Mouse (Mus musculus) bone marrow, adult 2 months (tissue): ENCODE results near the gene Arf6. TPM values are rescaled to one million over a fixed set of nuclear protein-coding genes. Genes with fewer than 3 reads are reported as not detected.
"Not testable (repeated sequence)": the region's sequence is repeated elsewhere in the genome, so short reads cannot be mapped to it uniquely, and the experiment has no call there.

ENCODE experiments used
- H3K27ac ChIP-seq: fragments of 200-500 bp; 2 replicates; pipeline ENCODE4 v1.5.1; 2012; ENCODE audit warnings: low read depth, mild to moderate bottlenecking, control low read depth, inconsistent platforms, low read length; ENCODE audit not compliant: control insufficient read depth, poor library complexity, insufficient read depth
- H3K4me1 ChIP-seq: fragments of 200-500 bp; 2 replicates; pipeline ENCODE4 v1.6.1; 2011; ENCODE audit warnings: low read length; ENCODE audit not compliant: control insufficient read depth, insufficient read depth
- H3K4me3 ChIP-seq: fragments of 200-500 bp; replicated peaks from 2 replicates; pipeline ENCODE3; 2011; ENCODE audit warnings: mild to moderate bottlenecking, low read depth, low read length, control low read depth; ENCODE audit not compliant: control insufficient read depth
- CTCF ChIP-seq: fragments of 200-500 bp; IDR thresholded peaks from 2 replicates; pipeline ENCODE4 v1.5.1; 2011; ENCODE audit warnings: low read length, control low read depth; ENCODE audit not compliant: control insufficient read depth, insufficient read depth
- POLR2A ChIP-seq: fragments of 200-500 bp; IDR thresholded peaks from 2 replicates; pipeline ENCODE4 v1.6.1; 2011; ENCODE audit warnings: low read depth, mild to moderate bottlenecking, control low read depth, low read length, borderline replicate concordance; ENCODE audit not compliant: control insufficient read depth
- WGBS: fragments of 180-500 bp; shearing (Covaris S2); methylation state at CpG from one replicate; pipeline ENCODE4 v1.1.7; 2018; 5-methylcytosine and 5-hydroxymethylcytosine counted together
- polyA plus RNA-seq: library from polyadenylated mRNA; stranded (reverse); fragments of >200 nt; gene quantifications from 2 replicates; pipeline ENCODE4 v1.2.4, GENCODE M21; 2011; ENCODE audit warnings: low replicate concordance; ENCODE audit not compliant: missing spikeins, insufficient read depth, insufficient read length

Arf6 gene
- polyA plus RNA-seq, 1 experiment: 48.1 TPM

GRCm38 (mm10) chr12:69378558-69379454 is 6.9 kb downstream of the Arf6 start:
- 83% methylated on average over 11 of the region's 11 CpGs for WGBS
- TF ChIP-seq POLR2A (no peak), CTCF (no peak)
- Histone ChIP-seq H3K4me1 (no peaks in the 10 kb centered on the region; the same call in 1 of the 2 replicates), H3K4me3 (no peak overlapping the region), H3K27ac (no peak overlapping the region)

DNA sequence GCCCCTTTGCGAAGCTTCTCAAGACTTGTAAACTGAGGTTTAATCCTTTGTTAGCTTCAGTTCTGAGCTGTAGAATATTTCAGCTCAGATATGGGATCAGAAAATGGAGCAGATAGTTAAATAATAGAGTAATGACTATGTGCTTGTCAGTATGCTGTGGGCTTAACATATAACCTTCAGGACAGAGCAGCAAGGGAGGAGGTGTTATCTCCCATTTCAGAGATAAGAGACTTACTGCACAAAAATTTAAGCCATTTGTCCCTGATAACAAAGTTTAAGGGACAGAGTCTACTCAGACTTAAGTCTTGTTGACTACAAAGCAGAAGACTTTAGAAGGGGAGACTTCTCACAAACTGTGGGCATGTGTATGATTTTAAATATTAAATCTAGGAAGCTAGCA is 10.9 kb downstream of the Arf6 start:
- WGBS: 70% methylated on average over 1 of the region's 1 CpGs
- H3K4me1 ChIP-seq: no peaks in the 10 kb centered on the region; the same call in 1 of the 2 replicates
- no peak for TF ChIP-seq POLR2A
- no peak for TF ChIP-seq CTCF
- no peak overlapping the region for H3K4me3 ChIP-seq
- no peak overlapping the region for H3K27ac ChIP-seq

GRCm38 (mm10) chr12:69384606-69385005 is 12.7 kb downstream of the Arf6 start:
- H3K4me1 ChIP-seq: no peaks in the 10 kb centered on the region; the same call in 1 of the 2 replicates
- WGBS: 95% methylated on average over 5 of the region's 5 CpGs
- no peak for TF ChIP-seq POLR2A
- TF ChIP-seq CTCF: no peak
- H3K27ac ChIP-seq: no peak overlapping the region
- no peak overlapping the region for H3K4me3 ChIP-seq

- Histone ChIP-seq H3K4me3 (no peak overlapping the region), H3K4me1 (no peaks in the 10 kb centered on the region; the same call in 1 of the 2 replicates), H3K27ac (no peak overlapping the region; the same call in 1 of the 2 replicates)
- 59% methylated on average over 6 of the region's 6 CpGs for WGBS
- TF ChIP-seq CTCF: no peak
- TF ChIP-seq POLR2A: no peak
Observed at GRCm38 (mm10) chr12:69385542-69386280, 13.8 kb downstream of the Arf6 start.

- H3K4me3 ChIP-seq, H3K4me1 ChIP-seq, H3K27ac ChIP-seq: not testable (repeated sequence)
- 67% methylated on average over 12 of the region's 12 CpGs for WGBS
Observed at GRCm38 (mm10) chr12:69386281-69386732, 14.4 kb downstream of the Arf6 start.

DNA sequence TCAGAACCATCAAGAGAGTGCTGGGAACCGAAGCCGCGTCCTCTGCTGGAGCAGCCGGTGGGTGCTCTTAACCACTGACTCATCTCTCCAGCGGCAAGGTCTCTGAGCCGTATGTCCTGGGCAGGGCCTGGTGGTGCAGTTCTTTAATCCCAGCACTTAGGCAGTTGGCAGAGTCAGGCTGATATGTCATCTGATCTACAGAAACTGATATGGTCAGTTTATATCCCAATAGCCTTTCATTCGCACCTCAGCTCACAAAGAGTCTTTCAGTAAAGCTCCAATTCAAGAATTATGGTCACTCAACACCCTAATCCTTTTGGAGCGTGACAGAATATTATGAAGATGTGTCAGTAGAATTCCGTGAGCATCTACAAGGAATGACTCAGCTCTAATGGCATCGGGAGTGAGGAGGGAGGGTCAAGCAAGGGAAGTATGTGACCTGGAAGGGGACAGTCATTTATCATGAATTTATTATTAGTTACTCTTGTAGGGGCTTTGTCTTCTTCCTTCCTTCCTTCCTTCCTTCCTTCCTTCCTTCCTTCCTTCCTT is 16.4 kb downstream of the Arf6 start:
- WGBS: 91% methylated on average over 10 of the region's 10 CpGs
- H3K27ac ChIP-seq: no peak overlapping the region
- no peak overlapping the region for H3K4me3 ChIP-seq
- no peaks in the 10 kb centered on the region; the same call in 1 of the 2 replicates for H3K4me1 ChIP-seq
- TF ChIP-seq CTCF (no peak), POLR2A (no peak)

- TF ChIP-seq POLR2A: no peak
Observed at GRCm38 (mm10) chr12:69389273-69389938, 17.5 kb downstream of the Arf6 start.

More at GRCm38 (mm10) chr12:69389273-69389938, 17.5 kb downstream of the Arf6 start:
- Histone ChIP-seq H3K4me1 (no peaks in the 10 kb centered on the region; the same call in 1 of the 2 replicates), H3K27ac (no peak overlapping the region), H3K4me3 (no peak overlapping the region)
- WGBS: 65% methylated on average over 7 of the region's 7 CpGs
